Mouse (Mus musculus) spleen, adult 2 months (tissue): ENCODE measurements around the gene Rgs11.

Source experiments
- CTCF ChIP-seq: fragments of 200-500 bp; IDR thresholded peaks from 2 replicates; pipeline ENCODE4 v1.5.1; 2011; ENCODE audit warnings: mild to moderate bottlenecking, inconsistent platforms; ENCODE audit not compliant: insufficient read depth, insufficient read length, insufficient replicate concordance; ENCODE audit errors: extremely low read depth
- POLR2A ChIP-seq: fragments of 200-500 bp; IDR thresholded peaks from 2 replicates; pipeline ENCODE4 v1.6.1; 2011; ENCODE audit warnings: low read depth, low read length, inconsistent platforms

GRCm38 (mm10) chr17:26187592-26187991 is 15.2 kb upstream of the Rgs11 start:
- TF ChIP-seq CTCF (no peak), POLR2A (no peak)
